Mouse (Mus musculus) limb, embryonic 10.5 days (tissue): ENCODE measurements around the gene Acaa1b. TPM values are rescaled to one million over a fixed set of nuclear protein-coding genes. Genes with fewer than 3 reads are reported as not detected.

ENCODE experiments used
- DNase-seq: peaks from one replicate; pipeline ENCODE4 v3.0.0-alpha.2; 2017; ENCODE audit warnings: low spot score
- H3K27ac ChIP-seq: fragments of 300-500 bp; sonication (generic); 2 replicates; pipeline ENCODE4 v1.5.1; 2016; ENCODE audit warnings: mild to moderate bottlenecking
- H3K27me3 ChIP-seq: fragments of 300-500 bp; sonication (generic); 2 replicates; pipeline ENCODE4 v1.6.1; 2016; ENCODE audit warnings: low read depth, mild to moderate bottlenecking; ENCODE audit not compliant: poor library complexity, severe bottlenecking
- H3K36me3 ChIP-seq: fragments of 300-500 bp; sonication (generic); 2 replicates; pipeline ENCODE4 v1.6.1; 2016; ENCODE audit warnings: mild to moderate bottlenecking, moderate library complexity
- H3K4me1 ChIP-seq: fragments of 300-500 bp; sonication (generic); 2 replicates; pipeline ENCODE4 v1.6.1; 2016
- H3K4me3 ChIP-seq: fragments of 300-500 bp; sonication (generic); 2 replicates; pipeline ENCODE4 v1.5.1; 2016; ENCODE audit warnings: mild to moderate bottlenecking, moderate library complexity
- H3K9me3 ChIP-seq: fragments of 300-500 bp; sonication (generic); replicated peaks from 2 replicates; pipeline ENCODE4 v1.6.1; 2016; ENCODE audit warnings: mild to moderate bottlenecking
- WGBS: fragments of 180-500 bp; shearing (Covaris S2); methylation state at CpG from one replicate; pipeline ENCODE4 v1.1.7; 2016; 5-methylcytosine and 5-hydroxymethylcytosine counted together
- polyA plus RNA-seq: library from polyadenylated mRNA; unstranded; fragments of >200 nt; fragmentation: Nextera tagmentation; extraction: Ambion mirVana; gene quantifications from 2 replicates; pipeline ENCODE4 v1.2.1, GENCODE M21; 2016

Gene Acaa1b
- polyA plus RNA-seq, 1 experiment from 2014 or later, result 1.1 TPM

DNA sequence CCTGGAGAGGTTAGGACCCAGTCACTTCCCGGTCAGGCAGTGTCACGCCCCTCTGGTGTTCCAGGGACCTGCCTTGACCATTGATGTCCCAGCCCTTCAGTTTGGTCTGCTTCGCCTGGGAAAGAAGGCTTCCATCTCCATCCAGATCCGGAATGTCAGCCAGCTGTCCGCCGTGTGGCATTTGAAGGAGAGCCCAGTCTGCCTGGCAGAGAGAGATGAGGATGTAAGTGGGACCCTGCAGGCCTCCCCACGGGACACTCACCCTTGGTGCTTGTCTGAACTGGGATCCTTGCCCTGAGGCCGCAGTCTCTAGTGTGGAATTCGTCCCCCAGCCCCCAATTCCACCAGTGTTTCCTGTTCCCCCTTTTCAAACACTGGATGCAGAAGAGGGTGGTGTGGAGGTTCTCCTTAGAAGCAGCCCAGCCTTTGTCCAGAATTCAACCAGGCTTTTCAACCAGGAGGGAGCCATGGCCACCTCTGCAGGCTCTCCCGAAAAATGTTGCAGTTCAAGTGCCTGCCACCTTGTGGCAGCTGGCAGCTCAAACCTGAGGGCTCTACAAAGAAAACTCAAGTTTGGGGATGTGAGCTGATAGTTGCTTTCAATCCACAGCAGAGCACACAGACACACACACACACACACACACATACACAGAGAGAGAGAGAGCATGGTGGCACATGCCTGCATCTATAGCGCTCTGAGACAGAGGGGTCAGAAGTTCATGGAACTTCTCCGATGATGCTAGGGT lies 28.3 kb downstream of the Acaa1b start:
- 80% methylated on average over 12 of the region's 12 CpGs for WGBS
- no peak overlapping the region for H3K4me3 ChIP-seq
- no peaks in the 10 kb centered on the region for H3K27me3 ChIP-seq
- no peak for DNase-seq
- H3K4me1 ChIP-seq, result peaks cover 16% of the 10 kb centered on the region
- H3K9me3 ChIP-seq, result no peaks in the 10 kb centered on the region
- H3K27ac ChIP-seq, result no peak overlapping the region
- H3K36me3 ChIP-seq, result no peaks in the 10 kb centered on the region

DNA sequence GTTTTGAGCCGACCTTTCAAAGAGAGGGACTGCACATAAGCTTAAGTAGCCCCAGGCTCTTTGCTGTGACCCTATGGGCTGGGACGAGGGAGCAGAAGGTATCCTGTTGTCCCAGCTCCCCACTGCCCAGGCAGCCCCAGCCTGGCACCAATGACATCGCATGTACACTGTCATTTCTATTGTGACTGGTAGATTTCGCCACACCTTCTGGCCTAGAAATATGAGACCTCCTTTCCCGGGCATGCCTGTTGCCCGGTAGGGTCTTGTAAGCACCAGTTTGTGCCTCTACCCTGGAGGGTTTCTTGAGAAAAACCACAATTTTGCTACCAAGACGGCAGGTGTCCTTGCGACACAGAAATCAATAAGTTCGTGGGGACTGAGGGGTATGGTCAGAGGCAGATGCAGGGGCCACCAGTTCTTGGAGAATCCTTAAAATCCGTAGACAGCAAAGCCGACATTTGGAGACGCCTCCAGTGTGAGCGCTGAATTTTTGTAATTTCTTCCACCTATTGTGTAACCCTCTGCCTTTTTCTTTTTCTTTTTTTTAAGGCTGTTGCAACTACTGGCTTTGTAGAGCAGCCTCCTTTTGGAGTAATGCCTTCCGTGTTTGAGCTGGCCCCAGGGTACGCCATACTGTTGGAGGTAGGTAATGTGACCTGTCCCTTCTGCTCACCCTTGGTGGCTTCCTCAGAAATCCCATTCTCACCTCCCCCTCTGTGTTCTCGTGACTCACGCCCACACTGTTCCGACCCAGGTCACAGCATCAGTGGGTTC lies 34.1 kb downstream of the Acaa1b start:
- Histone ChIP-seq H3K4me1 (peaks cover 21% of the 10 kb centered on the region), H3K27ac (peak overlapping the region; percentile 2; the same call in 1 of the 2 replicates), H3K36me3 (no peaks in the 10 kb centered on the region), H3K4me3 (no peak overlapping the region), H3K9me3 (no peaks in the 10 kb centered on the region), H3K27me3 (no peaks in the 10 kb centered on the region)
- WGBS, result 88% methylated on average over 18 of the region's 18 CpGs
- DNase-seq, result no peak

GRCm38 (mm10) chr9:119120168-119120560 lies 36.7 kb downstream of the Acaa1b start:
- 70% methylated on average over 3 of the region's 3 CpGs for WGBS
- no peaks in the 10 kb centered on the region for H3K36me3 ChIP-seq
- no peak for DNase-seq

DNA sequence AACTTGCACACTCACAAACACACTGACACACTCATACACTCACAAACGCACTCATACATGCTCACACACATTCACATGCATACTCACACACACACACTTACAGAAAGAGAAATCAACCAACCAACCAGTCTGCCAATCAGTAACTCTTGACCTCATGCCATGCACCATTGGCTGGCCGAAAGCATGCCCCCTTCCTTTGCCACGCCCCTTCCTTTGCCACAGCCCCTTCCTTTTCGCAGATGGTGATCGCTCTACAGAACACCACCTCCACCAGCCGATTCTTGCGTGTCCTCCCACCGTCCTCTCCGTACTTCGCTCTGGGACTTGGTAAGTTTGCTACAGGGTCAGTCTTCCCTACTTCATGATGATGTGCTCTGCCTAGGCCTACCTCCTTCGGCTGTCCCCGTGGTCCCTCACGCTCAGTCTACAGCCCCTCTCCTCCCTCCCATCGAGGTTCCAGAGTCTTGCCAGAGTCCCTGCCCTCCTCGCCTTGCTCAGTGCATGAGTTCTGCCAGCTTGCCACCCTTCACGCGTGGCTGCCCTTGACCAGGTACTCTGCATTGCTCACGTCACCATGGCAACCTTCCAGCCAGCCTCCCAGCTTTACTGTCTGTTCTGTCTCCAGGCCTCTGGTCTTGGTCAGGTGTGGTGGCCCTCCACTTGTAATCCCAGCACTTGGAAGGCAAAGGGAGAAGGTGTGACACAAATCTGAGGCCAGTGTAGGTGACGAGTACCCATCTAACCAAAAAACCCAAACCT lies 37.3 kb downstream of the Acaa1b start:
- WGBS, result 89% methylated on average over 19 of the region's 19 CpGs
- Histone ChIP-seq H3K36me3 (no peaks in the 10 kb centered on the region), H3K4me3 (no peak overlapping the region), H3K27ac (no peak overlapping the region), H3K9me3 (no peaks in the 10 kb centered on the region), H3K27me3 (no peaks in the 10 kb centered on the region), H3K4me1 (peaks cover 21% of the 10 kb centered on the region)
- no peak for DNase-seq

More at GRCm38 (mm10) chr9:119120168-119120560, 36.7 kb downstream of the Acaa1b start:
- no peak overlapping the region for H3K27ac ChIP-seq
- peaks cover 21% of the 10 kb centered on the region for H3K4me1 ChIP-seq
- H3K27me3 ChIP-seq, result no peaks in the 10 kb centered on the region
- no peaks in the 10 kb centered on the region for H3K9me3 ChIP-seq
- H3K4me3 ChIP-seq, result no peak overlapping the region

DNA sequence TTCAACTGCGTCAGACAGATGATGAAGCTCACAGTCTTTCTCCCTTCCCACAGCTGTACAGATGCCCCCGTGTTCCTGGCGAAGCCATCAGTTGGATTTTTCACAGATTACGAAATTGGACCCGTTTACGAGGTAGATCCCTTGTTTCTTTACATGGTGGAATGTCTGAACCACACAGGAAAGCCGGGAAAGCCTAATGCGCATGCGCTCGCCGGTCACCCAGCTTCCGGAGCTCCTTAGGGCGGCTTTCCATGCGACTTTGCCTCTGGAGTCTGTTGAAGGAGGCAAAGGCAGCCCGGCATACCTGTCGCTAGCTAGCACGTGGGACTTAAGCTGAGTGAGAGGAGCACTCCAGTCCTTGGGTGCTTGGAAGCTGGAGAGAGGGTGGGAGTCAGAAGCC lies 42.0 kb downstream of the Acaa1b start:
- Histone ChIP-seq H3K9me3 (no peaks in the 10 kb centered on the region), H3K36me3 (no peaks in the 10 kb centered on the region), H3K4me1 (peaks cover 17% of the 10 kb centered on the region), H3K27me3 (no peaks in the 10 kb centered on the region), H3K4me3 (no peak overlapping the region), H3K27ac (no peak overlapping the region)
- no peak for DNase-seq
- 87% methylated on average over 17 of the region's 17 CpGs for WGBS

GRCm38 (mm10) chr9:119110640-119111039 lies 46.3 kb downstream of the Acaa1b start:
- WGBS, result 54% methylated on average over 3 of the region's 3 CpGs
- H3K4me3 ChIP-seq, result no peak overlapping the region
- no peaks in the 10 kb centered on the region for H3K36me3 ChIP-seq
- H3K9me3 ChIP-seq, result no peaks in the 10 kb centered on the region
- DNase-seq, result no peak
- H3K4me1 ChIP-seq, result peaks cover 22% of the 10 kb centered on the region
- no peaks in the 10 kb centered on the region for H3K27me3 ChIP-seq
- peak overlapping the region; percentile 81 for H3K27ac ChIP-seq

GRCm38 (mm10) chr9:119109685-119110353 lies 47.1 kb downstream of the Acaa1b start:
- Histone ChIP-seq H3K9me3 (no peaks in the 10 kb centered on the region), H3K27ac (peak overlapping the region; percentile 81), H3K4me1 (peaks cover 22% of the 10 kb centered on the region), H3K36me3 (no peaks in the 10 kb centered on the region), H3K4me3 (no peak overlapping the region), H3K27me3 (no peaks in the 10 kb centered on the region)
- no peak for DNase-seq
- 48% methylated on average over 12 of the region's 12 CpGs for WGBS

- Histone ChIP-seq H3K9me3 (no peaks in the 10 kb centered on the region), H3K27ac (no peak overlapping the region), H3K4me1 (peaks cover 30% of the 10 kb centered on the region), H3K4me3 (no peak overlapping the region), H3K36me3 (no peaks in the 10 kb centered on the region), H3K27me3 (peaks cover 22% of the 10 kb centered on the region)
- DNase-seq, result no peak
- 94% methylated on average over 4 of the region's 4 CpGs for WGBS
These were observed 49.3 kb downstream of the Acaa1b start for GRCm38 (mm10) chr9:119107566-119107965.

GRCm38 (mm10) chr9:119102783-119103113 lies 54.1 kb downstream of the Acaa1b start:
- peaks cover 28% of the 10 kb centered on the region for H3K4me1 ChIP-seq
- H3K9me3 ChIP-seq, result no peaks in the 10 kb centered on the region
- WGBS, result 3% methylated on average over 19 of the region's 19 CpGs
- no peak for DNase-seq
- no peaks in the 10 kb centered on the region for H3K36me3 ChIP-seq
- H3K27me3 ChIP-seq, result peaks cover 23% of the 10 kb centered on the region
- H3K4me3 ChIP-seq, result peak overlapping the region; percentile 70
- H3K27ac ChIP-seq, result peak overlapping the region; percentile 61

DNA sequence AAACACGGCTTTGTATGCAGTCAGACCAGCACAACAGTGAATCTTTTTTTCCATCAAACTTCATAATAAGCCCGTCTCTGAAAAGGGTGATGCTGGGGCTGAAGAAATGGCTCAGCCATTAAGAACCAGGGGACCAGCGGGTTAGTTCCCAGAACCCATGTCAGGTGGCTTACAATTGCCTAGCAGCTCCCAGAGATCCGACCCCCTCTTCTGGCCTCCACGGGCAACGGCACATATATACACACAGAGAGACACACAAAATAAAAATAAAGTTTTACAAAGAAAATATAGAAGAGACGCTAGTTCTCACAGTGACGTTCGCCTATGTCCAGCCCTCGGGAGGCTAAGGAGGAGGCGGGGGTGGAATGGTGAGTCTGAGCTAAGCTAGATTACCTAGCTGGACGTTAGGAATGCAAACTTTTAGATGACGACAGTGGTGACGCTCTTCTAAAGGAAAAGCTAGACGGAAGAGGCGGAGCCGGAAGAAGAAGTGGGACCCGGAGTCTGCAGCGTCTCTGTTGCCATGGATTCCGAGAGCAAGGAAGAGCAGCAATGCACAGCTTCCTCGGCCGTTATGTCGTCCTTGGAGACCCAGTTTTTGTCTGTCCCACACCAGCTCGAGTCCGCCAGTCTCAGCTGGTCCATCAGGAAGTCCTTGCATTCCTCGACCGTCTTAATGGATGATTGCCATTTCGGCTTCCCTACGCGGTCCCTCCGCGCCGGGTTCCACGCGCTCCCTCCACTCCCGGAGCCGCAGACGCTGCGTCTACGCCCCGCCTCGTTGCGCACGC lies 54.7 kb downstream of the Acaa1b start, which contains the start of gene Dlec1:
TSS of gene Dlec1 (plus strand) at position 487 of the 791 bp plus-strand sequence.
- H3K27me3 ChIP-seq, result peaks cover 23% of the 10 kb centered on the region
- peaks cover 32% of the 10 kb centered on the region for H3K4me1 ChIP-seq
- H3K9me3 ChIP-seq, result no peaks in the 10 kb centered on the region
- H3K4me3 ChIP-seq, result peak within 1 kb of the TSS; percentile 70
- no peaks in the 10 kb centered on the region for H3K36me3 ChIP-seq
- H3K27ac ChIP-seq, result peak within 1 kb of the TSS; percentile 61
- DNase-seq, result peak; percentile 82
- 4% methylated on average over 44 of the region's 44 CpGs for WGBS

GRCm38 (mm10) chr9:119100177-119100898 lies 56.6 kb downstream of the Acaa1b start:
- no peak overlapping the region for H3K27ac ChIP-seq
- H3K36me3 ChIP-seq, result no peaks in the 10 kb centered on the region
- no peak for DNase-seq
- 17% methylated on average over 15 of the region's 15 CpGs for WGBS
- H3K27me3 ChIP-seq, result peaks cover 29% of the 10 kb centered on the region
- H3K4me1 ChIP-seq, result peaks cover 48% of the 10 kb centered on the region
- no peak overlapping the region for H3K4me3 ChIP-seq
- no peaks in the 10 kb centered on the region for H3K9me3 ChIP-seq
